Mouse (Mus musculus) embryonic fibroblast, embryonic 13.5 days (primary cell): ENCODE measurements around the gene Car5a. TPM values are rescaled to one million over a fixed set of nuclear protein-coding genes. Genes with fewer than 3 reads are reported as not detected.

ENCODE experiments used
- H3K27ac ChIP-seq: 2 replicates; pipeline ENCODE4 v1.5.1; 2012; ENCODE audit warnings: low read length, control low read depth, inconsistent platforms; ENCODE audit not compliant: insufficient read depth
- H3K4me1 ChIP-seq: 2 replicates; pipeline ENCODE4 v1.6.1; 2011; ENCODE audit warnings: low read length; ENCODE audit not compliant: control insufficient read depth, insufficient read depth
- H3K4me3 ChIP-seq: 2 replicates; pipeline ENCODE4 v1.5.1; 2011; ENCODE audit warnings: mild to moderate bottlenecking, control low read depth, low read length; ENCODE audit not compliant: insufficient read depth
- CTCF ChIP-seq: IDR thresholded peaks from 2 replicates; pipeline ENCODE4 v1.5.1; 2011; ENCODE audit warnings: mild to moderate bottlenecking, control low read depth, low read length, moderate library complexity, borderline replicate concordance; ENCODE audit not compliant: insufficient read depth
- POLR2A ChIP-seq: IDR thresholded peaks from 2 replicates; pipeline ENCODE4 v1.6.1; 2011; ENCODE audit warnings: low read depth, mild to moderate bottlenecking, control low read depth, low read length, moderate library complexity
- polyA plus RNA-seq: library from polyadenylated mRNA; stranded (reverse); fragments of >200 nt; gene quantifications from 2 replicates; pipeline ENCODE4 v1.2.4, GENCODE M21; 2011; ENCODE audit warnings: low read depth; ENCODE audit not compliant: missing spikeins, insufficient read length

Gene Car5a
- polyA plus RNA-seq, 1 experiment = 3.5 TPM

DNA sequence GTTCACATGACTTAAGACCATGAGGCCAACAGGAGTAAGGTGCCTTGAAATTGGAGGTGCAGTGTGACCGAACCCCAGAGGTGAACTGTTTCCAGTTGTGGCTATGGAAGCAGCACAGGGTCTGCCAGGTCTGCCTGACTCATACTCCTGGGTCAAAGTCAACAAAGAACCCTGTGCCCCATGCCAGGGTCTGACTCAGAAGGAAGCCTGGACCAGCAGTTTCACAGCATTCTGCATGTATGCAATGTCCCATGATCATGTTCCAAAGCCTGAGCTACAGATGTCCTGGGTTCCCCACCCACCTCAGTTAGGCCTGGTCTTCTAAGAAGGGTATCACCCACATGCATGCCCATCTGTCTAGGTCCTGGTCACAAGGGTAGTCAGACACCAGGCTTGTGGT is 55.4 kb downstream of the Car5a start:
- TF ChIP-seq CTCF = no peak
- no peak for TF ChIP-seq POLR2A
- Histone ChIP-seq H3K4me3 (no peak overlapping the region), H3K4me1 (peaks cover 11% of the 10 kb centered on the region), H3K27ac (no peak overlapping the region)

DNA sequence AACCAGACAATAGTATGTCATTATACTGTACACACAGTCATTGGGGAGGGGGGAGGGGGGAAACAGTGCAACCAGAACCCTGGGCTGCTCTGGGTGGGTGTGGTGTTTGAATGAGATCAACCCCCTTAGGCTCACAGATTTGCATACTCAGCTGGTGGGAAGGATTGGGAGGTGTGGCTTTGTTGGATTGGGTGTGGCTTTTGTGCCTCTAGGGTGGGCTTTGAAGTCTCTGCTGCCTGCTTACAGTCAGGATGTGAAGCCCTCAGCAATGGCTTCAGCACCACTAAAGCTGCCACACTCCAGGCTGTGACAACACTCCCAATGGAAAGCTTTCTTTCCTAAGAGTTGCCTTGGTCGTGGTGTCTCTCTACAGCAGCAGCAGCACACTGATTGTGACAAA is 57.2 kb downstream of the Car5a start:
- Histone ChIP-seq H3K4me3 (no peak overlapping the region), H3K4me1 (peaks cover 11% of the 10 kb centered on the region), H3K27ac (no peak overlapping the region)
- no peak for TF ChIP-seq CTCF
- TF ChIP-seq POLR2A = no peak

DNA sequence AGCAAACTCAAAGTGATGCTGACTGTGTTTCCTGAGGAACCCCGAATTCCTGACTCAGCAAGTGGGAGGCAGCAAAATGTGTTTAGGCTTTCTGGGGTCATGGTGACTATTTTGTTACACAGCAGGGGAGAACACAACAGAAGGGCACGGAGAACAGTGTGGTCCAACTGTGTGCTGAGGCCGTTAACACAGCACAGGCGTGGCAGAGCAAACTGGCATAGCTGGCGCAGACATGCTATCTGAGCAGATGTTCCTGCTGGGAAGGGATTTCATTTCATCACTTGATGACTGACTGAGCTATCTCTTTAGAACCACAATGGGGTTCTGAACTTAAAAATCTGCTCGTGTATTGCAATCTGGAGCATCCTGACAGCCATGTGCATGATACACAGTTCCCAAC is 59.3 kb downstream of the Car5a start:
- no peak overlapping the region for H3K27ac ChIP-seq
- H3K4me1 ChIP-seq = peaks cover 7% of the 10 kb centered on the region
- no peak for TF ChIP-seq CTCF
- TF ChIP-seq POLR2A = no peak
- no peak overlapping the region for H3K4me3 ChIP-seq

DNA sequence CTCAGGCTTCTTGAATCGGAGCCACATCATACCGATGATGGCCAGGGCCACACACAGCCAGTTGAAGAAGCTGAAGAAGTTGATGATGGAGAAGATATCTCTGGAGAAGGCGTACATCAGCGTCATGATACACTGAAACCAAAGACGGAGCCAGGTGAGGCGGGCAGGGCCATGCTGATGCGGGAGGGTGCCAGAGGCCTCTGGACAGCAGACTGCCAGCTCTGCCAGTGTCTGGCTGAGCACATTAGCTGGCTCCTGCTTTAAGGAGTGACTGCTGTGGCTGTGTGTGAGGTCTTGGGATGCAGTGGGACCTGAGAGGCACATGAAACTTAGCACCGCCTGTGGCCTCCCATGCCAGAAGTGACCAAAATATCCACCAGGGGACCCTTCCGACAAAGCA is 59.7 kb downstream of the Car5a start:
- H3K27ac ChIP-seq = no peak overlapping the region
- H3K4me1 ChIP-seq = peaks cover 4% of the 10 kb centered on the region
- TF ChIP-seq POLR2A (no peak), CTCF (no peak)
- no peak overlapping the region for H3K4me3 ChIP-seq

DNA sequence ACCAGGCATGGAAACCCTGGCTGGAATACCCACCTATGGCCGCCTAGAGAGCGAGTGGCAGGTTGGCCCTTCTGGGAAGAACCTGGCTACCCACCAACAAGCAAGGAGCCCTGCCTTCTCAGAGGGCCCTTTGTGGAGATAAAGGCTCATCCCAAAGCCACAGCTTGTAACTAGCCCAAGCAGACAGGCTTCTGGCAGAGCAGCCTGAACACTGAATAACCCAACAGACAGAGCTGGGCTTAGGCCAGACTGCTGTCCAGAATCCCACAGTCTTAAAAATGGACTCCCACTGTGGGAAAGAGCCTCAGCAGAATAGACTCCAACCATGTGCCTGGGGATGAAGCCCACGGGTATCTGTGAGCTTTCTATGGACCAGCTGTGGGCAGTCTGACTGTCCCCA is 60.5 kb downstream of the Car5a start:
- no peak overlapping the region for H3K4me3 ChIP-seq
- no peak overlapping the region for H3K27ac ChIP-seq
- TF ChIP-seq POLR2A = no peak
- TF ChIP-seq CTCF = no peak
- H3K4me1 ChIP-seq = no peaks in the 10 kb centered on the region

DNA sequence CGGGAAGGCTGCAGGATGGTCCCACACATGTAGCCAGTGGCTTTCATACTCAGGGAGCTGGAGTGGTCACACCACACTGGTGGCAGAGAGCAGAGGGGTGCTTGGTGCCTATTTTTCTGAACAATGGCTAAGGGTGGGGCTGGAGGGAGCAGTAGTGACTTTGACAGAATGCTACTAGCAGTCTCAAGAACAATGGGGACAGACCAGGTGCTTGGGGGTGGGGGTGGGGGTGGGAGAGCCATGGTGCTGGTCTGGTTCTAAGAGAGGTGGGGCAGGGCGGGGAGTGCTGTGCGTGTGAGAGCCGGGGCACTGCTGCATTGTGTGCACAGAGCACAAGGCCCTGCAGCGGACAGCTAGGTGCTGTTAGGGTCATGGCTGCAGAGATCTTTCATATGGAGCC is 62.8 kb downstream of the Car5a start:
- no peak for TF ChIP-seq CTCF
- no peak for TF ChIP-seq POLR2A
- Histone ChIP-seq H3K4me1 (no peaks in the 10 kb centered on the region), H3K27ac (no peak overlapping the region), H3K4me3 (no peak overlapping the region)

DNA sequence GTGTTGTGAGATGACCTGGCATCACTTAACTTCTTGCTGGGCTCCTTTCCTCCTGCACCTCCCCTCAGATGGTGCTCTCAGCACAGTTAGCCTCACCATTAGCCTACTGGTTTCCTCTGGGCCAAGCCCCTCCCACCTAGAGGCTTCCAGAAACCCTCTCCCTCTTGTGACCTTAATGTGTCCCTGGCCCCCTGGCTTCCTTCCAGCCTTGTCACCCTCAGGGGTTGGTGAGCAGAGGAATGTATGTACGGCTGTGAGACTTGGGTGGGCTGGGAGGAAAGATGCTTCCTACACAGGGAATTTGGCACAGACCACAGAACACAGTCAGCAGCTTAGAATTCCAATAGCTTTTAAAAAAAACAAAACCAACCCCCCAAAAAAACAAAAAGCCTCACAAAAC is 63.9 kb downstream of the Car5a start:
- Histone ChIP-seq H3K4me3 (no peak overlapping the region), H3K27ac (no peak overlapping the region), H3K4me1 (no peaks in the 10 kb centered on the region)
- TF ChIP-seq CTCF = no peak
- TF ChIP-seq POLR2A = no peak

DNA sequence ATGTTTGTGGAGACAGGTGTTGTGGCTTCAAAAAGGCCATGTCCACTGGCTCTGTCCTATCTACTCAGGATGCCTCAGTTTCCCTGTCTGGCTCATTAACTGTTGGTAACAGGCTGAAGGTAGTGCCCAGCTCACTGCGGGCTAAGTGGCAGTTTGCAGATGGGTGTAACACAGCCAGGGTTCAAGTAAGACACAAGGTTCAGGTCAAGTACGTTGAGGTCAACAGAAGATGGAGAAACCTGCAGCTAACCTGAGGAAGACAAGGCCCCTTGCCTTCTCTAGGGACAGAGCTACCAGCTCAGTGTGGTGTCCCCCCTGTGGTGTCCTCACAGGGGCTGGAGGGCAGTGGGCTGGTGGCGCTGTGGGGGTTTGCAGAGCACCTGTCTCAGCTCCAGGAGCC is 65.0 kb downstream of the Car5a start:
- Histone ChIP-seq H3K4me3 (no peak overlapping the region), H3K27ac (no peak overlapping the region), H3K4me1 (no peaks in the 10 kb centered on the region)
- TF ChIP-seq POLR2A (no peak), CTCF (no peak)

DNA sequence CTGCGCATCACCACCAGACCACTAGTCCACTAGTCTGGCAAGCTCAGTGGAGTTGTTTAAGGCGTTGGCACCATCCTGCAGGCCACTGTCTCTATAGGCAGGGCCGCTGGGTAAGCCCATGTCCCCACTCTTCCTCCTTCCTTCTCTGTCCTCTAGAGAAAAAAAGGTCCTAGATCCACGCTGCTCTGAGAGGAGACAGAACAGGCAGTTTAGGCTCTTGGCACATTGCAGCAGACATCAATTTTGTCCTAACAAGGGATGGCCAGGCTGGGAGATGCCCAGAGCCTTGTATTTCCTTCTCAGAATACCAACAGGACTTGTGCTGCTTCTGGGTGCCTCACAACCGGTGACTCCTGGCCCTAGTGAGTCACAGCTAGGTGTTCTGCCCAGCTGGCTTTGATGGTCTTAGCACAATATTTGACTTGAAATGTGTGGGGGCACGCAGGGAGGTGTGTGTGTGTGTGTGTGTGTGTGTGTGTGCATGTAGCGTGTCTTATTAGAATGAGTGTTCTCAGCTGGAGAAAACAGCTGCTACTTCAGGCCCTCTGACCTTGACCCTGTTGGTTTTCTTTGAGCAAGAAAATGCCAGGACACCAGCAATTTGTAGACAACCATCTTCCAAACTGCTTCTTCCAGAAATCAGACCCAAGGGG is 66.8 kb downstream of the Car5a start:
- TF ChIP-seq CTCF = no peak
- TF ChIP-seq POLR2A = no peak
- Histone ChIP-seq H3K27ac (no peak overlapping the region), H3K4me3 (no peak overlapping the region), H3K4me1 (no peaks in the 10 kb centered on the region)

DNA sequence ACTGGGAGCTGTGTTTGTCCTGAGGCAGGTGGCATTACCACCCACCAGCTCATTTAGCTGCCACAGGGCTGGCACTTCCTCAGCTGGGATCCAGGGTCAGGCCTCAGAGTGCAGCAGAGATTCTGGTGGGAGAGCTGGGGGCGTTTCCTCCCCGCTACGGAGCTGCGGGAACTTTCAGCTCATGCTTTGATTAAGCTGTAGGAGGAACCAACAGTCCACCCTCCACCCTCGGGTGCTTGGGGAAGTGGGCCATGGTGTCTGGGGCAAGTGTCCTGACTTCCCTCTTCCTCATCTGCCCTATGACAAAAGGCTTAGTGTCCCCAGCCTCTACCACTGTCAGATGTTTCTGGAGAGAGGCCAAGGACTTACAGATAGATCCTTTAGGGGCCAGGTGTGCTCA is 67.5 kb downstream of the Car5a start:
- no peaks in the 10 kb centered on the region for H3K4me1 ChIP-seq
- H3K27ac ChIP-seq = no peak overlapping the region
- no peak for TF ChIP-seq POLR2A
- no peak overlapping the region for H3K4me3 ChIP-seq

DNA sequence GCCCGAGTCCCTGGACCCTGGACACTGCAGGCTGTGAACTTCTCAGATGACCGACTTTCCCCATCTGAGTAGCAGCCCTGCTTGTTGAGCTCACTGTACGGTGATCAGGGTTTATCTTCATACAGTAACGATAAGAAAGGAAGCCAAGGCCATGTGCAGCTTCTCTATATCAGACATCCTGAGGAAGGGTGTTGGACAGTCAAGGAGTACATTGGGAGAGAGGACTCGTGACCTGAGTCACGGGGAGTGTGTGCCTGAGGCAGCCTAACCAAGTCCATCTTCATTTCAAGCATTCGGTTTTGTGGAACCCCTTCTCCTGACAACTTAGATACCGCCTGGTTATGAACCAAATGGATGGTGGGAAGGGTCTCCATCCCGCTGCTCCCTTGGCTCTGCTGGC is 69.2 kb downstream of the Car5a start:
- Histone ChIP-seq H3K4me3 (no peak overlapping the region), H3K4me1 (no peaks in the 10 kb centered on the region), H3K27ac (no peak overlapping the region)
- TF ChIP-seq POLR2A (no peak), CTCF (no peak)
